Mouse (Mus musculus) heart, postnatal 0 days (tissue): ENCODE measurements around the gene Nos1ap.

Experiments
- CTCF ChIP-seq: IDR thresholded peaks from 2 replicates; pipeline ENCODE4 v1.5.1; 2016; ENCODE audit warnings: antibody characterized with exemption, control low read depth, low read depth
- EP300 ChIP-seq: IDR thresholded peaks from 2 replicates; pipeline ENCODE4 v1.6.1; 2016; ENCODE audit warnings: antibody characterized with exemption, low read depth

- TF ChIP-seq CTCF: no peak
- no peak for TF ChIP-seq EP300
Observed at GRCm38 (mm10) chr1:170418131-170418530, 171.5 kb downstream of the Nos1ap start.
